Mouse (Mus musculus): Measurements from ENCODE around the gene Figla. TPM values are rescaled to one million over a fixed set of nuclear protein-coding genes. Genes with fewer than 3 reads are reported as not detected.

Gene Figla
- not detected for polyA plus RNA-seq (2017; shearing (Covaris generic))

GRCm38 (mm10) chr6:86015871-86016270 lies at the start of gene Figla:
Gene Figla (plus strand): TSS chr6:86016171.

GRCm38 (mm10) chr6:86028601-86029322 lies 12.8 kb downstream of the Figla start, which contains the start of gene Add2:
Gene Add2 (plus strand): TSS chr6:86028681.

Other genes with a start within 250 kb of the Figla start
- gene Nat8f6, start 195.2 kb upstream of the Figla start, polyA plus RNA-seq (2017; shearing (Covaris generic)): not detected
- not detected for gene Nat8f5, start 195.2 kb upstream of the Figla start, polyA plus RNA-seq (2017; shearing (Covaris generic))
- gene Nat8, start 184.1 kb upstream of the Figla start, polyA plus RNA-seq (2017; shearing (Covaris generic)): not detected
- gene Nat8f2, start 147.0 kb upstream of the Figla start, polyA plus RNA-seq (2017; shearing (Covaris generic)): not detected
- gene Nat8f4, start 111.3 kb upstream of the Figla start, polyA plus RNA-seq (2017; shearing (Covaris generic)): 7.3 TPM
- gene Tprkb, start 104.3 kb upstream of the Figla start, polyA plus RNA-seq (2017; shearing (Covaris generic)): 51.9 TPM
- gene Nat8f1, start 100.5 kb upstream of the Figla start, polyA plus RNA-seq (2017; shearing (Covaris generic)): 11.3 TPM
- 249 TPM for gene Dusp11, start 54.5 kb upstream of the Figla start, polyA plus RNA-seq (2017; shearing (Covaris generic))
- not detected for gene Add2, start 12.5 kb downstream of the Figla start, polyA plus RNA-seq (2017; shearing (Covaris generic))
- gene Tgfa, start 179.1 kb downstream of the Figla start, polyA plus RNA-seq (2017; shearing (Covaris generic)): not detected